Mouse (Mus musculus) layer of hippocampus, postnatal 14 days (tissue): Measurements from ENCODE around the gene Mgst3. TPM values are rescaled to one million over a fixed set of nuclear protein-coding genes. Genes with fewer than 3 reads are reported as not detected.

Experiments
- DNase-seq, 2 experiments: peaks; one replicate each; pipeline ENCODE4 v3.0.0; 2021 to 2022; ENCODE audit warnings: low spot score in 2 of 2, mixed read lengths in 1 of 2
- total RNA-seq, 2 experiments: library from RNA; stranded (reverse); gene quantifications; 2 replicates each; pipeline ENCODE4 v1.2.3; 2021

Mgst3 gene
- total RNA-seq, 2 experiments from 2014 or later: 113 to 115 TPM

DNA sequence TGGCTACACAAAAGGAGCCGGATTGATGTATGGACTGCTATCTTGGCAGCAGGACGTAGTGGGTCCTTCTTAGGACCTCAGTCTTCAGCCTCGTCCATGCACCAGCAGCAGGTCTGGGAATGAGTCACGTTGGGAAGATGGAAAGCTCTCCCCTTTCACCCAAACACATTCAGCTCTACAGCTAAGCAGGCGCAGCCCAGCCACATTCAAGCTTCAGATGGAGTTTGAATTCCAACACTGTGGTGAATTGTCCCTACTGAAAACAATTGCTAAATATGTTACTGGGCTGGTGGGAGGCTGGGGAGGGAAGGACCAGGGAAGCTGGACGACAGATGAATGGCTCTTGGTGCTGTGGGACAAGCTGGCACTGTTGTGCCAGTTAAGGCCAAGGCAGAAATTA is 5.1 kb downstream of the Mgst3 start:
- DNase-seq: no peak

DNA sequence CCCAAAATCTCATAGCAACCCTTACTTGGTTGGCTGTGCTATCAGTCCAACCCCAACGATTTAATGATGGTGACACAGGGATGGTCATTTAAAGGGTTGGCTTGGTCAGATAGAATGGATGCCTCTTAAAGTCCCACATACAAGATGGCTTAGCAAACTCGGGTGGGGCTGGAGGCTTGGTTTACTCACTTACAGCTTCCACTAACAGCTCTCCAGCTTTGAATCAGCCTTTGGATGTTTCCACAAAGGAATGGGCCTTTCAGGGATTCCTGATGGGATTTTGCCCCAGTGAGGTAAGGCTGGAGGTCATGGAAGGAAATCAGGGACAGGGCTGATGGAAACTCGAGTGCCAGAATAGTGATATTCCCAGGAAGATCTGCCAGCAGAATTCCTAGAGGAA is 5.8 kb downstream of the Mgst3 start:
- DNase-seq: no peak

DNA sequence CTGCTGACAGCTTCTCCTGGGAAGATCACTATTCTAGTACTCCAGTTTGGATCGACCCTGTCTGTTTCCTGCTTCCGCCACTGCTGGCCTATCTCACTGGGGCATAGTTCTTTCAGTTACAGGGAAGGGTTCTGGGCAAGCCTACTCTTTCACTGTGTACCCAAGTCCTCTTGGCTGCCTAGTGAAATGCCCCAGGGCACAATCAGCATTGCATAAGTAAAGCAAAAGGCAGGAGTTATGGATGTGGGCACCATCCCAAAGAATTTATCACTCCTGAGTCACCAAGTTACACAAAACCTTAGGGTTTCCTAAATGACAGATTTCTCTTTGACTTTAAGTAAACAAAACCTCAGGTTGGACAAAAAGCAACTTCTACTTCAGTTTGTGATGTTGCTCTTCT is 6.3 kb downstream of the Mgst3 start:
- DNase-seq: no peak

GRCm38 (mm10) chr1:167386466-167386865 is 7.2 kb downstream of the Mgst3 start:
- DNase-seq: no peak

- no peak for DNase-seq
These were observed 8.0 kb downstream of the Mgst3 start for GRCm38 (mm10) chr1:167385636-167386035.

DNA sequence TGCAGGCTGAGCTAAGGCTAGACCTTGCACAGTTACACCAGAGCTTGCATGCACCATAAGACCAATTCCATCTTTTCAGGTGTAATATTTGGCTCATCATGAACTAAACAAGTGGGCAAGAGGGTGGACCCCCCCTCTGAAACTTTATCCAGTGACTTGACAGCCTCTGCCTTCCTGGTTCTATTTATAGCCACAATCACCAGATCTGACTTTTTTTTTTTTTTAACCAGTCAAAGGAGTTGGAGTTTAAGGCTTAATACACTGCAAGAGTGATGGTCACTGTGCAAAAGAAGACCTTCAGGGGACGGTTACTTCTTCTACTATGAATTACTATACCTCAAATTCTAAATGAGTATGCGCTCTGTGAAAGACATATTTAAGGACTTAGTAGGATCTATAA is 8.4 kb downstream of the Mgst3 start:
- DNase-seq: no peak

DNA sequence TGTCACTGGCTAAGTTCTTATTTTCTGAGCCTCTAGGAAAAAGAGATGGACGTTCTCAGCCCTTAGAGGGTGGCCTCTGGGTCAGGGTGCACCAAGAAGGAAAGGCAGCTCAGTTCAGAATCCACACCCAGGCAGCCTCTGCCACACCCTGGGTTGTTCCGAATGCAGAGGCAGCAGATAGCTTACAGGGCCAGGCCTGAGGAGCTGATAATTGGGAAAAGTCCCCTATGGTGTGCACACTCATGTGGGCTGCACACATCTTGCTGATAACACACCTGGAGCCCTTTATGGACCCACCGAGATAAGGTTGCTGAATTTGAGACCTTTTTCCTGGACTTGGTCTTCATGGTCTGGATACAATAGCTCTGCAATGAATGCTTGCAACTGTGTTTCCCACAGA is 9.5 kb downstream of the Mgst3 start:
- no peak for DNase-seq

DNA sequence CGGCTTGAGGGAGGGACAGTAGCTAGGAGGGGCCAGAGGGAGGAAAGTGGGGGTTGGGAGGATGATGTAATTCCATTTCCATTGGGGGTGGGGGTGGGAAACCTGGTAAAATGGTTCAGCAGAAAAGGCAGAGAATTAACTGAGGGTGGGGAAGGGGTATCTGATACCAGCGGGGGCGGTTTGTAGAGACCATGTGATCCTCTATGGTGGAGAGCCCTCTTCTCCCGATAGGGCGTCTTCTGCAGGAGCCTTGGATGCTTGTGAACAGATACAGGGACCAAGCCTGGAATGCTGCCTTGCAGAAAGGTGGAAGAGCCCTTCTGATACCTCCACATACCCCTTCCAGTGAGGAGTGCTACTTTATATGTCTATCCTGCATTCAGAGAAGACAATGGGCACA is 10.5 kb downstream of the Mgst3 start:
- DNase-seq: no peak

GRCm38 (mm10) chr1:167382763-167383162 is 10.9 kb downstream of the Mgst3 start:
- DNase-seq: no peak

DNA sequence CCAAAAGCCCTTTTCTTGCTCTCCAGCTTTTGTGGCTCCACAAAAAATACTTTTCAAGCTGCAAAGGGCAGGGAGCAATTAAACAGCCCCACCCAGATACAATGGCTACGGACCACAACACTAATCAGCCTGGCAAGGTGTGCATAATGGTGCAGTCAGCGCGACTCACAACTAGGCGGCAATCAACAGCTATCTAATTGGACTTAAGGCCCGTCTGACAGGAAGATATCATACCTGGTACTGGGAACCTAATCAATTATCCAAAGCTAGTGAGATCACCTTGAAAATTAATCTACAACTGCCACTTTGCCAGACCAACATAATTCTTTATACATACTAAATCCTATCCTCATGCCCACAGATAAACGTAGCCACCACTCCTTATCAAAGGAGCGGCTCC is 11.3 kb downstream of the Mgst3 start:
- no peak for DNase-seq

- peak in 1 of 2 experiments; percentile 35 for DNase-seq
These were observed 12.3 kb downstream of the Mgst3 start for GRCm38 (mm10) chr1:167381050-167382015.

- no peak for DNase-seq
These were observed 13.4 kb downstream of the Mgst3 start for GRCm38 (mm10) chr1:167380223-167380622.

GRCm38 (mm10) chr1:167379751-167380150 is 13.9 kb downstream of the Mgst3 start:
- no peak for DNase-seq

DNA sequence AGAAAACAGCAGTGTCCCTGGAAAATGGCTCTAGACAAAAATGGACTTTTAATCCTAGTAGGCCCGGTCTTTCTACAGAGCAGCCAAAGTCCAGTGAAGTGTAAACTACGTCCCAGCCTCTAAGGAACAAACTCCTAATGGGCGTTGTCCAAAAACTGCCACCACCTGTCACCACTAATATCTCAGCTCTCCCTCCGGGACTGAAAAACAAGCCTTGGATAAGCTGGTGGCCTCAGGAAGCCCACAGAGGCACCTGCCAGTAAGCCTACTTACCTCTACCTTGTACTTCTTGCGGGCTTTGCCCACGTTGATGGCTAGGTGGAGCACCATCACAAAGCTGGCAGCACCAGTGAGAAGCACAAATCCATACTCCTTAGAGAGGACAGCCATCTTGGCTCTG is 15.6 kb downstream of the Mgst3 start:
- no peak for DNase-seq

DNA sequence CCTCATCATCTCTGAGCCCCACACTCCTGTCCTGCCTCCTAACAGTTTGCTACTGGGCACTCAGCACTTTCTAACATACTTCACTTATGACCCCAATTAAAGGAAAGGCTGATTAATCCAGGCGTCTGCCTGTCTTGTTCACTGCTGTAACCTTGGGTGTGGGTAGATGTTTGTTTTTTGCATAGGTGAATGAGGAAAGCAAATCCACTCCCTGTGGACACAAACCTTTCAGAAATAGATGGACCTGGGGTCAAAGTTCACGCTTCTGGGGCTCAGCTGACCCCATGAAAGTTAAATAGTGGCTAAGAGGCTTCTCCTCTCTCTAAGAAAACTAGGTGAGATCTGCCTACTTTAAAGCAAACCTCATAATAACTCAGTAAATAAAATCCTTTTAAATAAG is 18.7 kb downstream of the Mgst3 start:
- DNase-seq: no peak

DNA sequence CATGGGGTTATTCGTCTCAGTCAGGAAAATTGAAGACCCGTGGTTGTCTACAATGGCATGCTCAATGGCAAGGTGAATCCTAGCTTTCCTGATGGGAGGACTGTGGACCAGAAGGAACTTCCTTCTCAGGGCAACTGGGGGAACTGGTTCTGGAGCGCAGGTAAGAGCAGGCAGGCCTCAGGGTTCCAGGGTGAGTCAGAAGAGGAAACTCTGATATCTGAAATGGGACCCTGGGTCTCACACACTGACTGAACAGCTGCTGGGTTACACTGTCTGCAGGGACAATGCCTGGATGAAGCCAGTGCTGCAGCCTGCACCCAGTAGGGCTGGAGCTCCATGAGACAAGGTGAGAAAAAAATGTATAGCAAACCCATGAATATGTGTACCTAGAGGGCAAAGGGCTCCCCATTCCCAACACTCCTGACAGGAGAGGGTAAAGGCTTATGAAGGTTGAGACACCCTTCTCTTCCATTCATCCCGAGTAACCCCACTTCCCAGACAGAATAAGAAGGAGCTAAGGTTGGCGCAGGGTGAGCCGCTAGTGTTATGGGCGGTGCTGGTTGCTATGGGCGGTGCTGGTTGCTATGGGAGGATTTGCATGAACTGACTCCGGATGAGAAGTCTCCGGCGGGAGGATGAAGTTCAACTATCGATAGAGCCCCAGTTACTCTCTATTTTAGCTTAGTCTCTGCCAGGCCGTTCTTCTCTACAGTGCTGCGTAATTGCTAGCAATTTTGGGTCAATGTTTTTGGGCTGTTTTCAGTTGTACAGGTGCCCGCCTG is 19.4 kb downstream of the Mgst3 start:
- DNase-seq: no peak

DNA sequence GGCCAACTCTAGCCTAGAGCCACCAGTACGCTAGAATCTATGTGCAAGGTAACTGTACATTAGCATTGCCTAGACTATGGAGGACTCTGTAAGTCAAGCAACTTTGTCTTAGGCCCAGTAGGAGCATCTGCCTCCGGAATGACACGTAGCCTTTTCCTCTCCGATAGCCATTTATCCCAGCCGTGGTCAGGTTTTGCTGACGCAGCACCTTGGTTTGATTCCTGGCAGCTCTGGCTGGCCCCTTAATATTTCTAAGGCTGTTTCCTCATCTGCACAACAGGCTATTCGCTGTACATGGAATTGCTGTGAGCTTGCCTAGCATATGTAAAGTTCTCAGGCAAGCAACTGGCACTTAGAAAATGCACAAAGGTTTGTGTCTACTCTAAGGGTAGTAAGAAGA is 20.9 kb downstream of the Mgst3 start:
- no peak for DNase-seq

DNA sequence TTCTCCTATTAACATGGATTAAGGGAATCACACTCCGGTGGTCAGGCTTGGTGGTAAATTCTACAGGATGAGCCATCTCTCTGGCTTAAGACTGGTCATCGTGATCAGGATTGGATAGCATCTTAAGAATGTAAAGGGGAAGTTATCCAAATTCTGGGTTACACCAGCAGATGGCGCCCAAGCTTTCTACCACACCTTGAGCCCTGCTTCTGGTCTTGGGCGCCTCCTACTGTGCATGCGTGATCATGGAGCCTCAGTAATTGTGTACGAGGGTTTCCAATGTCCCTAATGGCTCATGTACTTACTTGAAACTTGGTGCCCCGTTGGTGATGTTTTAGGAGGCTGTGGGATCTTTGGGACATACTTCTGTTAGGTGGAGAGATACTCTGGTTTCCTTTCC is 23.7 kb downstream of the Mgst3 start:
- peak; percentile 63 to 81 for DNase-seq

GRCm38 (mm10) chr1:167368513-167368912 is 25.1 kb downstream of the Mgst3 start:
- DNase-seq: no peak

GRCm38 (mm10) chr1:167368018-167368417 is 25.6 kb downstream of the Mgst3 start:
- no peak for DNase-seq

DNA sequence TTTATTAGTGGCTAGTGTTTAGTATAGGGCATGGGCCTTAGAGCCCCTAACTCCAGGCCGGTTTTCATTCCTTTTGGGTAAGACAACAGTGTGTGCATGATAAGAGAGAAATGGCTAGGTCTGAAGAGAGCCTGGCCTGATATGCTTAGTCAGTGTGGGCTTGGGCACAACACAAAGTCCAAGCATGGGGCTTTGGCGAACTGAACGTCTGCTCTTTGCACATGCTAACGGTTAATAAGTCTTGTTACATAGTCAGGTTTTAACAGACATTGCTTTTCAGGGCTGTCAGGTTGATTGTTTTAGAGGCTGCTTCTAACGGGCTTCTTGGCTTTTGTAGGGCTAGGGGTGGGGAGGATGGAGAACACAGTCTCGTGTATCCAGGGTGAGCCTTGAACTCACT is 27.0 kb downstream of the Mgst3 start:
- DNase-seq: no peak

- no peak for DNase-seq
These were observed 27.8 kb downstream of the Mgst3 start for GRCm38 (mm10) chr1:167365808-167366207.
